Mouse (Mus musculus) intestine, postnatal 0 days (tissue): ENCODE results near the gene Akp3. TPM values are rescaled to one million over a fixed set of nuclear protein-coding genes. Genes with fewer than 3 reads are reported as not detected.

ENCODE experiments used
- ATAC-seq: fragments of 200-750 bp; cut with Nextera tagmentation; 2 replicates; pipeline ENCODE4 v1.8.0; 2017; ENCODE audit warnings: mild to moderate bottlenecking, moderate TSS enrichment, moderate library complexity
- H3K27ac ChIP-seq: fragments of 300-500 bp; sonication (generic); 2 replicates; pipeline ENCODE4 v1.5.1; 2014; ENCODE audit warnings: mild to moderate bottlenecking, low read depth, low read length, moderate library complexity
- H3K27me3 ChIP-seq: fragments of 300-500 bp; sonication (generic); replicated peaks from 2 replicates; pipeline ENCODE4 v1.6.1; 2014; ENCODE audit warnings: low read length, mixed read lengths; ENCODE audit not compliant: control insufficient read depth, insufficient read depth
- H3K36me3 ChIP-seq: fragments of 300-500 bp; sonication (generic); 2 replicates; pipeline ENCODE4 v1.6.1; 2014; ENCODE audit warnings: mild to moderate bottlenecking, moderate library complexity; ENCODE audit not compliant: control insufficient read depth, insufficient read depth
- H3K4me1 ChIP-seq: fragments of 300-500 bp; sonication (generic); replicated peaks from 2 replicates; pipeline ENCODE4 v1.6.1; 2014; ENCODE audit warnings: antibody characterized with exemption, low read length, mixed read lengths; ENCODE audit not compliant: control insufficient read depth, insufficient read depth
- H3K4me2 ChIP-seq: fragments of 300-500 bp; sonication (generic); replicated peaks from 2 replicates; pipeline ENCODE4 v1.6.1; 2014; ENCODE audit warnings: low read depth, mild to moderate bottlenecking, moderate library complexity
- H3K4me3 ChIP-seq: fragments of 300-500 bp; sonication (generic); 2 replicates; pipeline ENCODE4 v1.5.1; 2014; ENCODE audit warnings: low read depth, low read length
- H3K9ac ChIP-seq: fragments of 300-500 bp; sonication (generic); 2 replicates; pipeline ENCODE4 v1.6.1; 2014; ENCODE audit warnings: mild to moderate bottlenecking, low read depth, low read length
- H3K9me3 ChIP-seq: fragments of 300-500 bp; sonication (generic); 2 replicates; pipeline ENCODE4 v1.6.1; 2016; ENCODE audit warnings: mixed run types; ENCODE audit not compliant: control insufficient read depth
- CTCF ChIP-seq: sonication (generic); IDR thresholded peaks from 2 replicates; pipeline ENCODE4 v1.5.1; 2016; ENCODE audit warnings: low read depth, mild to moderate bottlenecking, control low read depth, antibody characterized with exemption, moderate library complexity
- WGBS: fragments of 180-500 bp; shearing (Covaris S2); extraction: QIAGEN DNeasy Blood & Tissue Kit; methylation state at CpG from one replicate; pipeline ENCODE4 v1.1.7; 2014; 5-methylcytosine and 5-hydroxymethylcytosine counted together
- polyA plus RNA-seq: library from polyadenylated mRNA; unstranded; fragments of >200 nt; fragmentation: Nextera tagmentation; extraction: Ambion mirVana; gene quantifications from 2 replicates; pipeline ENCODE4 v1.2.1, GENCODE M21; 2015

The Akp3 gene
- polyA plus RNA-seq, 1 experiment from 2014 or later, result 3.6 TPM

DNA sequence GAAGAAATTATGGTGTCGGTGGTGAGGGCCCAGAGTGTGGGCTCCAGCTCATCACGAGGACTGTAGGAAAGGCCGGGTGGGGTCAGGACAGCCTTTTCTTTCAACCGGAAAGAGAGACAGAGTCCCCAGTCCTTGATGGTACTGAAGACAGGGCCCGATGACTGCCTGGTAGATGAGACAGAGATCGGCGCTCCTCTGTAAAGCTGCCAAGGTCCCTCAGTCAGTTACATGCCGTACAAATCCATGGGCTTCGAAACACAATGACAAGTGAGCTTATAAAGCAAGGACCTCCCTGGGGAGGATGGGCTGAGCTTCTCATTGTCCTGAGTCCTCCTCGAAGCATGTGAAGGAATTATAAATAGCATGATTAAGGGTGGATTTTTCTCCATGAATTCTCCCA is 18.4 kb downstream of the Akp3 start:
- 69% methylated on average over 10 of the region's 10 CpGs for WGBS
- no peak for TF ChIP-seq CTCF
- H3K9ac ChIP-seq, result no peak overlapping the region
- no peaks in the 10 kb centered on the region for H3K4me1 ChIP-seq
- no peaks in the 10 kb centered on the region for H3K36me3 ChIP-seq
- no peak overlapping the region for H3K4me3 ChIP-seq
- no peak overlapping the region for H3K4me2 ChIP-seq
- ATAC-seq, result no peak
- H3K9me3 ChIP-seq, result no peaks in the 10 kb centered on the region
- no peak overlapping the region for H3K27ac ChIP-seq
- H3K27me3 ChIP-seq, result no peaks in the 10 kb centered on the region

GRCm38 (mm10) chr1:87149422-87149821 is 24.6 kb downstream of the Akp3 start:
- Histone ChIP-seq H3K4me2 (no peak overlapping the region), H3K9ac (no peak overlapping the region), H3K36me3 (no peaks in the 10 kb centered on the region), H3K27ac (no peak overlapping the region), H3K9me3 (no peaks in the 10 kb centered on the region), H3K27me3 (peaks cover 31% of the 10 kb centered on the region), H3K4me3 (no peak overlapping the region), H3K4me1 (no peaks in the 10 kb centered on the region)
- ATAC-seq, result no peak
- TF ChIP-seq CTCF, result 0 out of 2 replicates have a peak, but pooled peaks have one; percentile 8
- 36% methylated on average over 13 of the region's 13 CpGs for WGBS

GRCm38 (mm10) chr1:87151286-87151685 is 26.5 kb downstream of the Akp3 start:
- Histone ChIP-seq H3K4me2 (no peak overlapping the region), H3K27me3 (peaks cover 50% of the 10 kb centered on the region)
- 67% methylated on average over 6 of the region's 6 CpGs for WGBS

GRCm38 (mm10) chr1:87153776-87154500 is 29.2 kb downstream of the Akp3 start:
- peak overlapping the region; percentile 59 for H3K4me2 ChIP-seq
- H3K9me3 ChIP-seq, result no peaks in the 10 kb centered on the region
- peak overlapping the region; percentile 40 for H3K4me3 ChIP-seq
- ATAC-seq, result no peak
- WGBS, result 1% methylated on average over 62 of the region's 72 CpGs
- H3K27me3 ChIP-seq, result peaks cover 75% of the 10 kb centered on the region
- no peaks in the 10 kb centered on the region for H3K36me3 ChIP-seq
- H3K4me1 ChIP-seq, result no peaks in the 10 kb centered on the region
- H3K27ac ChIP-seq, result no peak overlapping the region
- no peak for TF ChIP-seq CTCF
- H3K9ac ChIP-seq, result no peak overlapping the region

More at GRCm38 (mm10) chr1:87151286-87151685, 26.5 kb downstream of the Akp3 start:
- ATAC-seq, result no peak
- Histone ChIP-seq H3K4me3 (no peak overlapping the region), H3K27ac (no peak overlapping the region), H3K9ac (no peak overlapping the region), H3K9me3 (no peaks in the 10 kb centered on the region), H3K36me3 (no peaks in the 10 kb centered on the region), H3K4me1 (no peaks in the 10 kb centered on the region)
- TF ChIP-seq CTCF, result no peak

- ATAC-seq, result no peak
- WGBS, result 3% methylated on average over 55 of the region's 58 CpGs
- peaks cover 75% of the 10 kb centered on the region for H3K27me3 ChIP-seq
Observed at GRCm38 (mm10) chr1:87154501-87155120, 29.8 kb downstream of the Akp3 start.

GRCm38 (mm10) chr1:87155531-87156198 is 30.9 kb downstream of the Akp3 start:
- peak overlapping the region; percentile 27 for H3K4me3 ChIP-seq
- WGBS, result under 1% methylated on average over 52 of the region's 56 CpGs
- no peak for ATAC-seq
- H3K36me3 ChIP-seq, result no peaks in the 10 kb centered on the region
- H3K4me2 ChIP-seq, result peak overlapping the region; percentile 50
- H3K9ac ChIP-seq, result no peak overlapping the region
- H3K9me3 ChIP-seq, result no peaks in the 10 kb centered on the region
- no peaks in the 10 kb centered on the region for H3K4me1 ChIP-seq
- TF ChIP-seq CTCF, result no peak
- H3K27me3 ChIP-seq, result peaks cover 79% of the 10 kb centered on the region
- H3K27ac ChIP-seq, result no peak overlapping the region

More at GRCm38 (mm10) chr1:87154501-87155120, 29.8 kb downstream of the Akp3 start:
- H3K9ac ChIP-seq, result no peak overlapping the region
- peak overlapping the region; percentile 59 for H3K4me2 ChIP-seq
- H3K4me3 ChIP-seq, result peak overlapping the region; percentile 40
- H3K27ac ChIP-seq, result no peak overlapping the region
- H3K36me3 ChIP-seq, result no peaks in the 10 kb centered on the region
- H3K4me1 ChIP-seq, result no peaks in the 10 kb centered on the region
- no peaks in the 10 kb centered on the region for H3K9me3 ChIP-seq
- TF ChIP-seq CTCF, result no peak
